Mouse (Mus musculus) forebrain, embryonic 11.5 days (tissue): ENCODE data around the gene Fhit. TPM values are rescaled to one million over a fixed set of nuclear protein-coding genes. Genes with fewer than 3 reads are reported as not detected.

Experiments used
- ATAC-seq: fragments of 200-750 bp; cut with Nextera tagmentation; replicated peaks from 2 replicates; pipeline ENCODE4 v1.8.0; 2017; ENCODE audit warnings: moderate TSS enrichment; ENCODE audit not compliant: low FRiP score
- DNase-seq: peaks from one replicate; pipeline ENCODE4 v3.0.0-alpha.2; 2017; ENCODE audit warnings: low spot score
- H3K27ac ChIP-seq: fragments of 300-500 bp; sonication (generic); 2 replicates; pipeline ENCODE4 v1.5.1; 2014; ENCODE audit warnings: low read depth, low read length
- H3K27me3 ChIP-seq: fragments of 300-500 bp; sonication (generic); 2 replicates; pipeline ENCODE4 v1.6.1; 2014; ENCODE audit warnings: mild to moderate bottlenecking, low read length, mixed read lengths; ENCODE audit not compliant: control insufficient read depth, insufficient read depth
- H3K36me3 ChIP-seq: fragments of 300-500 bp; sonication (generic); 2 replicates; pipeline ENCODE4 v1.6.1; 2014; ENCODE audit warnings: mild to moderate bottlenecking, low read length, moderate library complexity, mixed read lengths; ENCODE audit not compliant: control insufficient read depth, insufficient read depth
- H3K4me1 ChIP-seq: fragments of 300-500 bp; sonication (generic); replicated peaks from 2 replicates; pipeline ENCODE4 v1.6.1; 2014; ENCODE audit warnings: low read length, mixed read lengths; ENCODE audit not compliant: control insufficient read depth, insufficient read depth
- H3K4me2 ChIP-seq: fragments of 300-500 bp; sonication (generic); 2 replicates; pipeline ENCODE4 v1.6.1; 2014; ENCODE audit warnings: low read depth, mild to moderate bottlenecking, low read length, moderate library complexity, mixed read lengths; ENCODE audit not compliant: severe bottlenecking
- H3K4me3 ChIP-seq: fragments of 300-500 bp; sonication (generic); 2 replicates; pipeline ENCODE4 v1.5.1; 2014; ENCODE audit warnings: low read depth, low read length
- H3K9ac ChIP-seq: fragments of 300-500 bp; sonication (generic); 2 replicates; pipeline ENCODE4 v1.6.1; 2014; ENCODE audit warnings: low read length
- H3K9me3 ChIP-seq: fragments of 300-500 bp; sonication (generic); 2 replicates; pipeline ENCODE4 v1.6.1; 2016; ENCODE audit warnings: low read length, mixed read lengths; ENCODE audit not compliant: control insufficient read depth
- WGBS: fragments of 180-500 bp; shearing (Covaris S2); extraction: QIAGEN DNeasy Blood & Tissue Kit; methylation state at CpG from one replicate; pipeline ENCODE4 v1.1.7; 2014; 5-methylcytosine and 5-hydroxymethylcytosine counted together
- polyA plus RNA-seq: library from polyadenylated mRNA; unstranded; fragments of >200 nt; fragmentation: Nextera tagmentation; extraction: Ambion mirVana; gene quantifications from 2 replicates; pipeline ENCODE4 v1.2.1, GENCODE M21; 2014

The Fhit gene
- polyA plus RNA-seq, 1 experiment from 2014 or later, result 2.2 TPM

GRCm38 (mm10) chr14:9688664-9689257, 1473.1 kb downstream of the Fhit start:
- H3K4me3 ChIP-seq, result no peak overlapping the region
- ATAC-seq (no peak), DNase-seq (no peak)
- no peaks in the 10 kb centered on the region for H3K4me1 ChIP-seq
- no peaks in the 10 kb centered on the region for H3K36me3 ChIP-seq
- H3K9ac ChIP-seq, result no peak overlapping the region
- H3K27ac ChIP-seq, result no peak overlapping the region
- 90% methylated on average over 2 of the region's 2 CpGs for WGBS
- H3K27me3 ChIP-seq, result peaks cover 2% of the 10 kb centered on the region; the same call in 1 of the 2 replicates
- H3K9me3 ChIP-seq, result no peaks in the 10 kb centered on the region
- no peak overlapping the region for H3K4me2 ChIP-seq

DNA sequence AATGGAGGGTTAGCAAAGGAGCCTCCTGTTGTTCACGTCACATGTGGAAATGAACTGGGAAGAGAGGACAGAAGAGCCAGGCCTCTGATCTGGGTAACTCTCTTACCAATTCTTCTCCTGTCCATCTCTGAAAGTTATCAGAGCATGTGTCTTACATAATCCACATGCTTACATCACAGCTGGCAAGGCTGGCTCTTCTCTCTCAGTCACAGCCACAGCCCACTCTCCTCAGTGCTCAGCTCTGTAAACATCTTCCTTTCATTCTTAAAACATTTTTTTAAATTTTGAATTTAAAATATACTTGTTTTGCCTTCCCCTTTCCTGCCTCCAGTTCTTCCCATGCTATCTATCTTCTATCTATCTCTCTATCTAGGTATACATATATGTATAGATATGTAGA, 1477.5 kb downstream of the Fhit start:
- H3K4me3 ChIP-seq, result no peak overlapping the region
- ATAC-seq, result no peak
- no peak overlapping the region for H3K27ac ChIP-seq
- no peak for DNase-seq
- no peaks in the 10 kb centered on the region for H3K4me1 ChIP-seq
- H3K9me3 ChIP-seq, result no peaks in the 10 kb centered on the region
- no peak overlapping the region for H3K9ac ChIP-seq
- no peaks in the 10 kb centered on the region for H3K27me3 ChIP-seq
- no peak overlapping the region for H3K4me2 ChIP-seq
- no peaks in the 10 kb centered on the region for H3K36me3 ChIP-seq
- WGBS, result 53% methylated on average over 1 of the region's 1 CpGs

DNA sequence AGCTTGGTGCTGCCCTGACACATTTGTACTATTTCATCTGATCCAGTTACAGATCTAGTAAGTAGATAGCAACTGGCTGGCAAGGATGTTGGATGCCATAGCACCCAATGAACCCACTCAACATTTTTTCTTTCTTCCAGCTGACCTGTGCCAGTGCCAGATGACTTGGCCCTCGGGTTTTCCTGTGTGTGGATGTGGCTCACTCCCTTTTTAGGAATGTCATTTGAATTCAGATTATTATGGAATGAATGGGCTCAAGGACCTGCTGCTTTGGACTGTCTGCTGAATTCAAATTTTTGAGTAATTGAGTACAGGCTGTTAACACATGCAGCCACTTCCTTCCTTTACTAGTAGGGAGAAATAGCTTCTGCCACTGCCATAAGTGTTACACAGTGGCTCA, 1489.1 kb downstream of the Fhit start:
- no peaks in the 10 kb centered on the region for H3K36me3 ChIP-seq
- H3K4me2 ChIP-seq, result no peak overlapping the region
- H3K9ac ChIP-seq, result no peak overlapping the region
- WGBS, result 69% methylated on average over 1 of the region's 1 CpGs
- H3K4me3 ChIP-seq, result no peak overlapping the region
- no peaks in the 10 kb centered on the region for H3K9me3 ChIP-seq
- no peak for ATAC-seq
- H3K27me3 ChIP-seq, result no peaks in the 10 kb centered on the region
- DNase-seq, result no peak
- no peak overlapping the region for H3K27ac ChIP-seq
- H3K4me1 ChIP-seq, result no peaks in the 10 kb centered on the region

GRCm38 (mm10) chr14:9671776-9672175, 1490.1 kb downstream of the Fhit start:
- H3K4me2 ChIP-seq, result no peak overlapping the region
- H3K4me1 ChIP-seq, result no peaks in the 10 kb centered on the region
- no peak overlapping the region for H3K4me3 ChIP-seq
- no peak overlapping the region for H3K27ac ChIP-seq
- ATAC-seq (no peak), DNase-seq (no peak)
- no peaks in the 10 kb centered on the region for H3K27me3 ChIP-seq
- H3K9ac ChIP-seq, result no peak overlapping the region
- H3K36me3 ChIP-seq, result no peaks in the 10 kb centered on the region
- WGBS, result 55% methylated on average over 3 of the region's 3 CpGs
- H3K9me3 ChIP-seq, result no peaks in the 10 kb centered on the region

DNA sequence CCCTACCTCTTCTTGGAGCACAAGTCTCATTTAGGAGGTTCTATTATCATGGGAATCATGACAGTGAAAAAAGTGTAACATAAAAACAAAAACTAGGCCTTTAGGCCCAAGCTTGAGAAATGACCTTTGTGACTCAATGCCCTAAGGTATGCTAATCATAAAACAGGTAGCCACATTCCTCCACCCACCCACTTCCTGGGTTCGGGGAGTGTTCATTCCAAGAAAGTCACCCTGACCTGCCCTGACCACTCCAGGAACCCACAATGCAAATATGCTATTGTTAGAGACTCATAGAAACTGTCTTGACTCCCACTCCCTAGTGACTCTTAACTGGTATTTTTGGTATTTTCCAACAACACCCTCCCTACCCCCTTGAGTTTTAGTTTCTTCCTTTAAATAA, 1492.1 kb downstream of the Fhit start:
- H3K27me3 ChIP-seq, result no peaks in the 10 kb centered on the region
- DNase-seq (no peak), ATAC-seq (no peak)
- no peaks in the 10 kb centered on the region for H3K4me1 ChIP-seq
- no peak overlapping the region for H3K4me2 ChIP-seq
- no peaks in the 10 kb centered on the region for H3K9me3 ChIP-seq
- H3K4me3 ChIP-seq, result no peak overlapping the region
- no peaks in the 10 kb centered on the region for H3K36me3 ChIP-seq
- WGBS, result 84% methylated on average over 1 of the region's 1 CpGs
- no peak overlapping the region for H3K9ac ChIP-seq
- no peak overlapping the region for H3K27ac ChIP-seq

GRCm38 (mm10) chr14:9658445-9658844, 1503.4 kb downstream of the Fhit start:
- WGBS, result 59% methylated on average over 1 of the region's 1 CpGs
- Histone ChIP-seq H3K9ac (no peak overlapping the region), H3K27ac (no peak overlapping the region), H3K27me3 (no peaks in the 10 kb centered on the region), H3K4me1 (no peaks in the 10 kb centered on the region), H3K4me2 (no peak overlapping the region), H3K36me3 (no peaks in the 10 kb centered on the region), H3K4me3 (no peak overlapping the region), H3K9me3 (no peaks in the 10 kb centered on the region)
- no peak for DNase-seq
- no peak for ATAC-seq

GRCm38 (mm10) chr14:9651417-9651816, 1510.4 kb downstream of the Fhit start:
- Histone ChIP-seq H3K27ac (no peak overlapping the region), H3K4me1 (no peaks in the 10 kb centered on the region), H3K4me2 (no peak overlapping the region), H3K9ac (no peak overlapping the region), H3K9me3 (no peaks in the 10 kb centered on the region), H3K4me3 (no peak overlapping the region), H3K36me3 (no peaks in the 10 kb centered on the region), H3K27me3 (peaks cover 4% of the 10 kb centered on the region; the same call in 1 of the 2 replicates)
- DNase-seq (no peak), ATAC-seq (no peak)
- WGBS, result 73% methylated on average over 1 of the region's 1 CpGs

DNA sequence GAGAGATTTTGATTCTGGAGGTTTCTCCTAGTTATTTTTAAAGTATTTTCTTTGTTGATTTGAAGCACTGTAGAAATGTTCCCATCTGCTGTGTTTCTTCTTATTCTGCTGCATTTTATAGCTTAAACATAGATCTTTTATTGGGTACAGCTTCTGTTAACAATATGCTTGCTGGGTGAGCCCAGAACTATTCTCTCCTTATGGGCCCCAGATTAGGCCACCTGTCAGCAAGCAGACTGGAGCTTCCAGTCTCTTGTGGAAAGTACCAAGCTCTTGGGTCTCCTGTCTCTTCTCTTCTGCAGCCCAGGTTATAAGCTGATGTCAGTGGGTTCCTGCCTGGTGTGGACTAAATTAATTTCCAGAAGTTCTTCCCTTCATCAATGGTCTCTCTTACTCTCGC, 1513.4 kb downstream of the Fhit start:
- Histone ChIP-seq H3K36me3 (no peaks in the 10 kb centered on the region), H3K27me3 (peaks cover 5% of the 10 kb centered on the region; the same call in 1 of the 2 replicates), H3K4me3 (no peak overlapping the region), H3K4me2 (no peak overlapping the region), H3K9ac (no peak overlapping the region), H3K27ac (no peak overlapping the region), H3K4me1 (peaks cover 6% of the 10 kb centered on the region; the same call in 1 of the 2 replicates), H3K9me3 (no peaks in the 10 kb centered on the region)
- ATAC-seq, result no peak
- 94% methylated on average over 1 of the region's 1 CpGs for WGBS
- no peak for DNase-seq

DNA sequence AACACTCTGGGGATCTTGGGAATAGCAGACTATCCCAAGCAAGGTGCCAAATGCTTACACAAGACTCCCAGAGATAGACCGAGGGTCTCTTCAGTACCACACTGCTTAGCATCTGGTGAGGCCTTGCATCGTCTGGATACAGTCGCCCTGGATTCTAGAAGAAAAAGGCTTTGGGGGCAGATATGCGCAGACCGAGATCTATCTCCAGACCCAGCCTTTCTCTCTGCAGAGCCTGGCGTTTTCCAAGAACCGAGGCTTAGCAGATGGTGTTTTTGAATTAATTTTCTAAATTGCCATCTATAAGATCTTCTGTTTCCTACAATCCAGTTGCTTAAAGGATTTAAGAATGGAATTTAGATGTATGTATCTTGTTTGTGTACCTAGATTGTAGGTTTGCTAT, 1515.6 kb downstream of the Fhit start:
- Histone ChIP-seq H3K27me3 (peaks cover 7% of the 10 kb centered on the region; the same call in 1 of the 2 replicates), H3K36me3 (no peaks in the 10 kb centered on the region), H3K4me3 (no peak overlapping the region), H3K4me2 (no peak overlapping the region), H3K9me3 (no peaks in the 10 kb centered on the region), H3K4me1 (peaks cover 12% of the 10 kb centered on the region; the same call in 1 of the 2 replicates), H3K9ac (no peak overlapping the region), H3K27ac (no peak overlapping the region)
- no peak for ATAC-seq
- DNase-seq, result no peak
- 88% methylated on average over 7 of the region's 7 CpGs for WGBS
